Mouse (Mus musculus) bone marrow, adult 2 months (tissue): ENCODE measurements around the gene Mecom.

Experiments used
- CTCF ChIP-seq: fragments of 200-500 bp; IDR thresholded peaks from 2 replicates; pipeline ENCODE4 v1.5.1; 2011; ENCODE audit warnings: low read length, control low read depth; ENCODE audit not compliant: control insufficient read depth, insufficient read depth
- POLR2A ChIP-seq: fragments of 200-500 bp; IDR thresholded peaks from 2 replicates; pipeline ENCODE4 v1.6.1; 2011; ENCODE audit warnings: low read depth, mild to moderate bottlenecking, control low read depth, low read length, borderline replicate concordance; ENCODE audit not compliant: control insufficient read depth

DNA sequence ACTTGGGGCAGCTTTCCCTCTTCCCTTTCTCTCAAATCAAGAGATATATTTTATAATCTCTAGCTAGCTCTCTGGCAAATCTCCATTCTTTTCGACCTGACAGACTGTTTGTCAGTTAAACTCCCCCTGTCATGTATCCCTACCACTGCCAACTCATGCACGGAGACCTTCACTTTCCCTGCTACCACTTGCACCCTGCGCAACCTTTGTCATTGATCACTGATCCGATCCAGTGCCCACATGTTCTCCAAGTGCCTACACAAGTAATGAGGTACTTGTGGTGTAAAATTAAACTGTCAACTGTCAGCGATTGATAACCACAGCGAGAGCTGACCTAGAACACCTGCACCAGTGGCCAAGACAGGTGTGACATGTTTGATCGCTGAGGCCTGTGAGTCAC is 95.3 kb downstream of the Mecom start:
- TF ChIP-seq POLR2A (no peak), CTCF (no peak)
